Mouse (Mus musculus) G1E (cell line): ENCODE measurements around the gene Ap2s1.

Source experiments
- CTCF ChIP-seq: IDR thresholded peaks from 2 replicates; pipeline ENCODE4 v1.5.1; 2012; ENCODE audit warnings: low read depth, low read length, inconsistent platforms, mixed read lengths
- GATA2 ChIP-seq: IDR thresholded peaks from 2 replicates; pipeline ENCODE4 v1.6.1; 2012; ENCODE audit warnings: low read depth, low read length, inconsistent platforms, borderline replicate concordance
- POLR2AphosphoS5 ChIP-seq: IDR thresholded peaks from 2 replicates; pipeline ENCODE4 v1.6.1; 2012; ENCODE audit warnings: low read depth, low read length, inconsistent platforms; ENCODE audit not compliant: insufficient replicate concordance

DNA sequence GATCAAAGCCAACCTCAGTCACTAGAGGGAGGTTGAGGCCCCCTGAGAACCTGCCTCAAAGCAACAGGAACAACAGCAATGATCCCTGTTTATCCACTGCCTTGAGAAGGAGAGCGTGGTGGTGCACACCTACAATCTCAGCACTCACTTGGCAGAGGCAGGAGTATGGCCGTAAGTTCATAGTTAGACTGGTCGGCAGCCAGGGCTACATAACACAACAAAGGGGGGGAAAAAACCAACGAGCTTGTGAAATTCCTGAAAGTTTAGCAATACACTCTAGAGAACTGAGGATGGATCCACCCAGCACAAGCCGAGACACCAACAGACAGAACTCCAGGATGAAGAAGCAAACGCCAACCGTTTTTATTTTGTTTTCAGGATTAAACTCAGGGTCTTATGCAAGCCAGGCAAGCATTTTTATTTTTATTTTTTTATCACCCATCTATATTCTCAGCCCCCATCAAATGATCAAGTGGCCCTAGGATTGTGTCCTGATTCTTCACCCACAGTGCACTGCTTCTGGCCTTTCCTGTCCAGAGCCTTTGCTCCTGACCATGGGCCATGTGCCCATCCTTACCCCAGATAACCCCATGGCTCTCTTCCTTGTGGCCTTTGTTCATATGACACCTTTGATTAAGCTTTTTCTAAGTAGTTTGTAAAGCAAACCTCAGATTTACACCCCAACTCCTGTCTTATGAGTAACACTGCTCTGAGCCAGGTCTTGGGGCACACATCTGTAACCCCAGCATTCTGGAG, 25.4 kb downstream of the Ap2s1 start:
- TF ChIP-seq CTCF (no peak), GATA2 (no peak), POLR2AphosphoS5 (no peak)
